10 mouse cellular contexts compared by ENCODE assay signal in genomic region chr11:49260598-49261312, GRCm38 (mm10). TPM values are rescaled to one million over a fixed set of nuclear protein-coding genes. Genes with fewer than 3 reads are reported as not detected.
A peak's percentile ranks its signal among the peaks of the same experiment; 100 is the strongest.
DNase-seq lines count a peak whose midpoint lies in the region; ATAC-seq lines count a peak whose summit lies in the region.
"Had no signal": no experiment of that assay in that cellular context is flagged by ENCODE, and none has a peak within 500 bp of the region (broad histone marks: within the 10 kb centered on the region; RNA-seq: fewer than 3 reads in every experiment).

No protein-coding gene starts in this region.

- no peaks in the 10 kb centered on the region for H3K9me3 ChIP-seq in liver, embryonic 13.5 days (replicated peaks)
- H3K9me3 ChIP-seq in liver, embryonic 11.5 days (ENCODE audit: control insufficient read depth, low read length), result no peaks in the 10 kb centered on the region

- no peak overlapping the region for H3K4me3 ChIP-seq in liver, embryonic 13.5 days (replicated peaks)
- no peak overlapping the region for H3K4me3 ChIP-seq in liver, embryonic 11.5 days (ENCODE audit: low read depth, low read length)
- H3K4me3 ChIP-seq: erythroblast, embryonic 14.5 days had no signal

- no peak overlapping the region for H3K4me2 ChIP-seq in liver, embryonic 13.5 days
- H3K4me2 ChIP-seq in liver, embryonic 11.5 days, result no peak overlapping the region

- H3K9ac ChIP-seq in liver, embryonic 13.5 days, result no peak overlapping the region
- H3K9ac ChIP-seq in liver, embryonic 11.5 days (ENCODE audit: low read depth, low read length), result no peak overlapping the region

- peaks cover 79% of the 10 kb centered on the region for H3K36me3 ChIP-seq in liver, embryonic 13.5 days
- peaks cover 24% of the 10 kb centered on the region for H3K36me3 ChIP-seq in liver, embryonic 11.5 days (ENCODE audit: control insufficient read depth, insufficient read depth, low read length)

- no peak overlapping the region for H3K27ac ChIP-seq in liver, embryonic 13.5 days
- no peak overlapping the region for H3K27ac ChIP-seq in liver, embryonic 11.5 days (ENCODE audit: low read depth, low read length)

- no peaks in the 10 kb centered on the region for H3K27me3 ChIP-seq in liver, embryonic 13.5 days
- H3K27me3 ChIP-seq in liver, embryonic 11.5 days (replicated peaks; ENCODE audit: control insufficient read depth, insufficient read depth, low read length), result no peaks in the 10 kb centered on the region

- no peak for DNase-seq in liver, embryonic 13.5 days
- DNase-seq in liver, embryonic 11.5 days (ENCODE audit: low spot score), result no peak
- DNase-seq in adrenal gland, postnatal 25 days, result peak; percentile 89
- peak; percentile 89 to 94 for DNase-seq in kidney, adult 8-10 months
- no peak for DNase-seq in c-Kit-positive CD71-positive TER-119-positive erythroid progenitor cells, embryonic 14.5 days (ENCODE audit: low spot score)
- DNase-seq in cerebellum, adult 9-11 months, result no peak
- DNase-seq: layer of hippocampus, postnatal 36 days had no signal

- peaks cover 22% of the 10 kb centered on the region for H3K4me1 ChIP-seq in liver, embryonic 13.5 days (replicated peaks)
- no peaks in the 10 kb centered on the region for H3K4me1 ChIP-seq in liver, embryonic 11.5 days (replicated peaks; ENCODE audit: control insufficient read depth, insufficient read depth, low read length)

- 88% methylated on average over 21 of the region's 21 CpGs for WGBS in liver, embryonic 13.5 days (ENCODE audit: insufficient replicate concordance)
- WGBS in liver, embryonic 11.5 days, result 95% methylated on average over 21 of the region's 21 CpGs

- ATAC-seq in liver, embryonic 13.5 days (ENCODE audit: low read depth), result 0 out of 2 replicates have a peak, but pooled peaks have one; percentile 14
- no peak for ATAC-seq in liver, embryonic 11.5 days (replicated peaks; ENCODE audit: low FRiP score)
- peak; percentile 17; the same call in 1 of the 2 replicates for ATAC-seq in neutrophil, adult 5-6 weeks (ENCODE audit: extremely low read depth, insufficient number of reproducible peaks, low FRiP score, poor library complexity, severe bottlenecking)

RNA-seq across cellular contexts. Expression of gene Mgat1, which starts 16.8 kb away (rescaled TPM):
- 32.0 and 32.6 TPM in 2 replicates for polyA plus RNA-seq in liver, embryonic 13.5 days (2015; fragmentation: Nextera tagmentation; extraction: Ambion mirVana)
- polyA plus RNA-seq in liver, embryonic 11.5 days (2014; fragmentation: Nextera tagmentation; extraction: Ambion mirVana), result 41.7 and 43.3 TPM in 2 replicates
- 94.2 and 116 TPM in 2 replicates for total RNA-seq in adrenal gland, postnatal 25 days (2021)
- total RNA-seq in neutrophil, adult 5-6 weeks (2017), result 118 and 134 TPM in 2 replicates

RNA-seq across cellular contexts. Expression of gene Olfr1393, which starts 17.3 kb away (rescaled TPM):
- polyA plus RNA-seq in liver, embryonic 13.5 days (2015; fragmentation: Nextera tagmentation; extraction: Ambion mirVana), result not detected in 2 replicates
- 0.13 TPM in 1 of 2 replicates, not detected in the other for polyA plus RNA-seq in liver, embryonic 11.5 days (2014; fragmentation: Nextera tagmentation; extraction: Ambion mirVana)
- total RNA-seq in adrenal gland, postnatal 25 days (2021), result not detected in 2 replicates
- total RNA-seq in neutrophil, adult 5-6 weeks (2017), result 0.23 and 0.98 TPM in 2 replicates
- total RNA-seq: layer of hippocampus, postnatal 36 days had no signal
- polyA plus RNA-seq: erythroblast, embryonic 14.5 days had no signal

RNA-seq across cellular contexts. Expression of gene Olfr1392, which starts 24.3 kb away (rescaled TPM):
- polyA plus RNA-seq in liver, embryonic 13.5 days (2015; fragmentation: Nextera tagmentation; extraction: Ambion mirVana), result not detected in 2 replicates
- not detected in 2 replicates for polyA plus RNA-seq in liver, embryonic 11.5 days (2014; fragmentation: Nextera tagmentation; extraction: Ambion mirVana)
- not detected in 2 replicates for total RNA-seq in adrenal gland, postnatal 25 days (2021)
- 0.49 and 0.58 TPM in 2 replicates for total RNA-seq in neutrophil, adult 5-6 weeks (2017)
- total RNA-seq: layer of hippocampus, postnatal 36 days; megakaryocyte progenitor cell, adult 5-6 weeks had no signal
- polyA plus RNA-seq: erythroblast, embryonic 14.5 days had no signal

RNA-seq across cellular contexts. Expression of gene Olfr10, which starts 43.8 kb away (rescaled TPM):
- polyA plus RNA-seq in liver, embryonic 13.5 days (2015; fragmentation: Nextera tagmentation; extraction: Ambion mirVana), result not detected in 2 replicates
- not detected in 2 replicates for polyA plus RNA-seq in liver, embryonic 11.5 days (2014; fragmentation: Nextera tagmentation; extraction: Ambion mirVana)
- not detected in 2 replicates for total RNA-seq in adrenal gland, postnatal 25 days (2021)
- total RNA-seq in neutrophil, adult 5-6 weeks (2017), result not detected in 2 replicates
- total RNA-seq: layer of hippocampus, postnatal 36 days; megakaryocyte progenitor cell, adult 5-6 weeks had no signal
- polyA plus RNA-seq: erythroblast, embryonic 14.5 days had no signal

RNA-seq across cellular contexts. Expression of gene Zfp62, which starts 57.7 kb away (rescaled TPM):
- 10.7 and 14.2 TPM in 2 replicates for polyA plus RNA-seq in liver, embryonic 13.5 days (2015; fragmentation: Nextera tagmentation; extraction: Ambion mirVana)
- polyA plus RNA-seq in liver, embryonic 11.5 days (2014; fragmentation: Nextera tagmentation; extraction: Ambion mirVana), result 30.9 and 32.2 TPM in 2 replicates
- total RNA-seq in adrenal gland, postnatal 25 days (2021), result 36.2 and 38.8 TPM in 2 replicates
- total RNA-seq in neutrophil, adult 5-6 weeks (2017), result 91.8 and 106 TPM in 2 replicates

Comparison
In these comparisons a context has a peak if more than half of its experiments do, and no peak if none do; other contexts are left out.
1. DNase-seq: peak in adrenal gland, postnatal 25 days (single experiment) and kidney, adult 8-10 months (2 of 2); none in liver, embryonic 13.5 days (single experiment), liver, embryonic 11.5 days (single experiment), c-Kit-positive CD71-positive TER-119-positive erythroid progenitor cells, embryonic 14.5 days (single experiment) and cerebellum, adult 9-11 months (single experiment).